Mouse (Mus musculus): Measurements from ENCODE around the gene Rnf208.

The Rnf208 gene

DNA sequence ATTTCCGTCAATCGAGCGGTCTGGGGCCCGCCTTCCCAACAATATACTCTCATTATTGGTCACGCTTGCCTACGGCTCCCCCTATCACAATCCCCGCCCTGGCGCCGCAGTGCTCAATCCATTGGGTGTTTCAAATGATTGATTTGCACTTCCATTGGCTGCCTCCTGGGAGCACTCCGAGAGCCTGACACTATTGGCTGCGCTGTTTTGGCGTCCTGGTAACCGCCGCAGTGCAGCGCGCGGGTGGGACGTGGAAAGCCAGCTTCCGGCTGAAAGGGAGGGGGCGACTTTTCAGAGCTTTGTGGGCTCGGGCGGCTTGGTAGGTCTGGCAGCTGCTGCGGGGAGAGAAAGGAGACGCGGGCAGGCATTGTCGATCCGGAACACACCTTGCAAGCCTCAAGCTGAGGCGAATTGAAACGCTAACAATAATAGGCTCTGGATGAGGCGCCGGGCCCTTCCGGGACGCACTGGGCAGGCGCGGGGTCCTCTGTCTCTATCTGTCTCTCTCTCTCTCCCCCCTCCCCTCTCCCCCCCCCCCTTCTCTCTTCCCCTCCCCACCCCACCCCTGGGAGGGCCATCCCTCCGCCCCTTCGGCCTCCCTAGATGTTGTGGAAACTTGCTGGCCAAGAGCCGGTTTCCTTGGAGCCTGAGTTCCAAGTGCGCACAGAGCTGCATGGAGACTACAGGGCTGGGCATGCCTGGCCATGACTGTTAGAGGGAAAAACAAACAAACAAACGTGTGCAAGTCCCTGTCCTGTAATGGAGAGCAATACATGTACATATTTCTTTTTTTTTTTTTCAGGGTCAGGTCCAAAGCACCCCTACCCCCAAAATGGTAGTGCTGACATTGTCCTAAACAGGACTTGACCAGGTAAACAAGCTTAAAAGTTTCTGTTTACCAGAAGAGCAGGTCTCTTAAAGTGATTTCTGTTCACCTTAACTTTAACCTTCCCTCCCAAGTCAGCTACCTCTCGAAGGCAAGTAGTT is 17.0 kb upstream of the Rnf208 start:
- DNase-seq, result peak; percentile 96

GRCm38 (mm10) chr2:25225811-25226379 is 16.2 kb upstream of the Rnf208 start:
- no peak for DNase-seq

DNA sequence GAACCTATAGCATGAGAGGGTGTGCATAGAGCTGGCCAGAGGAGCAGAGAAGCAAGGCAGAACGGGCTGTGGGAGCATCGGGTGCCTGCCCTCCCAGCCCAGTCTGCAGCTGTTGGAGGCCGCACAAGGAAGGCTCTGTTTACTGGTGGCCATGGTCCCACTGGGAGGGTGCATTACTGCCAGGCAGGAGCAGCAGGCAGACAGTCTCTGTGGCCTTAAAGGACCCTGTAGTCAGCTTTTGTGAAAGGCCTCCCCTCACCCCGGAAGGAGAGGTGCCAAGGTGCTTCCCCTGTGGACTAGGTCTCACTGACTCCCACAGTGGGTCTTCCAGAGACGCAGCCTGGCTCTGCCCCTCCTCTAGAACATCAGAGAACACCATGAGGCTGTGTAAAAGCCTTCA is 15.2 kb upstream of the Rnf208 start:
- no peak for DNase-seq

- no peak for DNase-seq
Observed at GRCm38 (mm10) chr2:25227406-25227805, 14.6 kb upstream of the Rnf208 start.

DNA sequence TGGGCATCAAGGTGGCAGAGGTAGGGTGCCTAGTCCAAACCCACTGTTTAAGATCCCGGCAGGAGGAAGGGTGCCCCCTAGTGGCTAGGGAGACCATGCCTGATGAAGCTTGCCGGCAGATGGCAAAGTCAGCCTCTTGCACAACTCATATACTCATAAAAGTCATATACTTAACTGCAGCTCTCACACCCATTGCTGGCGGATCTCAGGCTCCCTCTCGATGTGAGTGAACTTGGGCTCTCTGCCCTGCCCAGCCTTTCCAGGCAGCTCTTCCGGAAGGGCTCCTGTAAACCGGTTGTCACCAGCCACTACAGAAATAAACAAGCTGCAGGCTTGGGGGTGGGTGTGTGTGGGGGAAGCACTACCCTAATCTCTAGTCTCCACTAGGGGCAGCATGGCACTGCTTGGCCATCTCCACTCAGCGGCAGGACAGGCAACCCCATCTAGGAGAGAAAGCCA is 13.6 kb upstream of the Rnf208 start:
- DNase-seq, result peak; percentile 88

DNA sequence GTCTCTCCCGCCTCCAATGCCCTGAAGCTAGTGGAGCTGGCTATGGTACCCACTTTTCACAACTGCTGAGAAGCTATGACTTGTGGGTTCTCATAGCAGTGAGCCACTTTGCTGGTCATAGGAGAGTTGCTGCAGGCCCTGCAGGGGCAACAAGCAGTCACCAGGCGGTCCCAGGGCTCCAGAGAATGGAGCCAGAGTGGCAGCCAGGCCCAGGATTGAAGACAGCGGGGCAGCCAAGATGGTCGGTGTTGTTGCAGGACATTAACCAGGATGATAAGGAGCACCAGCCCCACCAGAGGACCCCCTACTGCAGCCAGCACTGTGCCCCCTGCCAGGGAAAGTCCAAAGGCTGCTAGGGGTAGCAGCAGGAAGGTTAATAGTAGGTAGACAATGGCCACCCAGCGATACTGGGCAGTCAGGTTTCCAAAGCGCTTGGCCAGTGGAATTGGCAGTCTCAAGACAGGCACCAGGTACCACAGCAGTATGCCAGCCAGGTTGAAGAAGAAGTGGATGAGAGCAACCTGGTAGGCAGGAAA is 13.0 kb upstream of the Rnf208 start:
- no peak for DNase-seq

DNA sequence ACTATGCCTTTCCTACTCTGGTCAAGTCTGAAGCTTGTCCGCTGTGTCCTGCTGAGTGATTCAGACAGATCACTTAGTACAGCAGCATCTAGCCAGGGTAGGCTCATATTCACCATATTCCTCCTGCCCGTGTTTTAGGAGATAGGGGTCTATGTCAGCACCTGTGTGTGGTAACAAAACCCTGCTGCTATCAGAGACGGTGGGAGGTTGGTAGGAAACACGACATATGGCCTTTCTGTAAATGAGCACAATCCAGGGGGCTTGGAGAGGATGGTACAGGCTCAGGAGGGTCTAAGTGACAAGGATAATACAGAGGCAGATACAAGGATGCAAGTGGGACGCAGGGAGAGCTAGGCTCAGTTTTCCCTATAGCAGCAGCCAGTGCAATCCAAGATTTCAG is 12.5 kb upstream of the Rnf208 start:
- no peak for DNase-seq

DNA sequence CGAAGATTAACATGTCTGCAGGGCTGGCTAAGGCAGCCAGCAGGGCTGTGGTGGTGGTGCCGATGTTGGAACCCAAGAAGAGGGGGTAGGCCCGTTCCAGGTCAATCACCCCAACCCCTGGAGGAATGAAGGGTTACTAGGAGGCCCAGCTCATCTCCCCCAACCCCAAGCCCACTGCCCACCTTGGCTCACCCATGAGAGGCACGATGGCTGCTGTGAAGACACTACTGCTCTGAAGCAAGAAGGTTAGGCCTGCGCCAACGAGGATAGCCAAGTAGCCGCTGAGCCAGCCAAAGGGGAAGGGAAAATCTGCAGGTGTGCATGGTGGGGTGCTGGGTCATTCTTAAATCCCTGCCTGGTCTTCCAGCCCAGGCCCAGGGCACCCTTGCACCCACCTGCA is 11.5 kb upstream of the Rnf208 start:
- DNase-seq, result no peak

- DNase-seq, result no peak
Observed at GRCm38 (mm10) chr2:25231038-25231437, 11.0 kb upstream of the Rnf208 start.

DNA sequence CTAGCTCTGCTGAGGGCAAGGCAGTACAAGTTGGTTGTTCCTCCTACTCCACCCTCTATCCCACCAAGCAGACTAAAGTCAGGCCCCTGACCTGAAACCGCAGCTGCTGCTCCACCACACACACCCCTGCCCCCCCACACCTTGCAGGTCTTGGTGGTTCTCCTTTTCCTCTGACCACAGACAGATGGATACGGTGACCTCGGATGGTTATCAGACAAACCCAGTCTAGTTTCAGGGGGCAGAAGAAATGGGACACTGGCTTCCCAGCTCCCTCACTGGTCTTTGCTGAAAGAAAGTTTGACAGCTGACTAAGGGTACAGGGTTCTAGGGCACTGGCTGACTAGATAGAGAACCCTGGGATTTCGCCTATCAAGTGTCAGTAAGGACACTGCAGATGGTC is 8.6 kb upstream of the Rnf208 start:
- no peak for DNase-seq

GRCm38 (mm10) chr2:25234050-25234449 is 8.0 kb upstream of the Rnf208 start, which contains the start of gene Slc34a3:
Slc34a3 (minus strand) TSS chr2:25234364.
- DNase-seq, result peak; percentile 40

GRCm38 (mm10) chr2:25234551-25235220 is 7.4 kb upstream of the Rnf208 start:
- peak; percentile 49 for DNase-seq

GRCm38 (mm10) chr2:25236614-25237013 is 5.4 kb upstream of the Rnf208 start, which contains the start of gene Rnf224:
Rnf224 (minus strand) TSS chr2:25236787.
- DNase-seq, result no peak

GRCm38 (mm10) chr2:25237522-25237921 is 4.5 kb upstream of the Rnf208 start:
- DNase-seq, result peak; percentile 57

DNA sequence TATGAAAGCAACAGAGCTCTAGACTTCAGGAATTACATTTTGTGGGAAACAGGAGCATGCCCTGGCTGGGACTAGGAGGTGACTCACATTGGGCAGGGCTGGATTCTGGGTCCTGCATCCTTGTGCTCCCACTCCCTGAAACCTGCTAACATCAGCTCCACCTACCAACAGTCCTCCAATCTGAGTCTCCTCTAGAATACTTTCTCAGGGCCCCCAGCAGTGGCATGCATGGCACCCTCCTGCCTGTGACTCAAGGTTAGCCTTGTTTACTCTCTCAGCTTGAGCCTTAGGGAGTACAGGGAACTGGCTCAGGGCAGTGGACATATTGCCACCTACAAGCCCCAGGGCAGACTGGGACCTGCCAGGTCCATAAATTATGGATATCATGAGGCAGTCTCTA is 3.9 kb upstream of the Rnf208 start:
- no peak for DNase-seq

DNA sequence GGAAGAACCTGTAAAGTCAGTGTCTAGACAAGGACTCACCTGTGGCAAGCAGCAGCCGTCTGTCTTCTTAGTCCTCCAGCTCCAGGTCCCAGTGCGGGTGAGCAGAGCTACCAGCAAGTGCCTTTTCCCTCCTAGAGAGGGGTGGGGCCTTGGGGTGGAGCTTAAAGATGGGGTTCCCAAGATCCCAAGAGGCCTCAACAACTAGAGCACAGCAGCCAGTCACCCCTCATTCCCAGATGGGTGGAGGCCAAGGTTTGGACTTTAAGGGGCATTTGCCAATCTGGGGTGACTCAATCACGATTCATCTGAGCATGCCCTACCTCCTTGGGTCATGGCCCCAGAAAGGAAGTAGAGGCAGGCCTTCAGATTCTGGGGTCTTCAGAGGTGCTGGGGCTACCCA is 2.3 kb upstream of the Rnf208 start:
- no peak for DNase-seq

GRCm38 (mm10) chr2:25240310-25240709 is 1.7 kb upstream of the Rnf208 start:
- DNase-seq, result no peak

DNA sequence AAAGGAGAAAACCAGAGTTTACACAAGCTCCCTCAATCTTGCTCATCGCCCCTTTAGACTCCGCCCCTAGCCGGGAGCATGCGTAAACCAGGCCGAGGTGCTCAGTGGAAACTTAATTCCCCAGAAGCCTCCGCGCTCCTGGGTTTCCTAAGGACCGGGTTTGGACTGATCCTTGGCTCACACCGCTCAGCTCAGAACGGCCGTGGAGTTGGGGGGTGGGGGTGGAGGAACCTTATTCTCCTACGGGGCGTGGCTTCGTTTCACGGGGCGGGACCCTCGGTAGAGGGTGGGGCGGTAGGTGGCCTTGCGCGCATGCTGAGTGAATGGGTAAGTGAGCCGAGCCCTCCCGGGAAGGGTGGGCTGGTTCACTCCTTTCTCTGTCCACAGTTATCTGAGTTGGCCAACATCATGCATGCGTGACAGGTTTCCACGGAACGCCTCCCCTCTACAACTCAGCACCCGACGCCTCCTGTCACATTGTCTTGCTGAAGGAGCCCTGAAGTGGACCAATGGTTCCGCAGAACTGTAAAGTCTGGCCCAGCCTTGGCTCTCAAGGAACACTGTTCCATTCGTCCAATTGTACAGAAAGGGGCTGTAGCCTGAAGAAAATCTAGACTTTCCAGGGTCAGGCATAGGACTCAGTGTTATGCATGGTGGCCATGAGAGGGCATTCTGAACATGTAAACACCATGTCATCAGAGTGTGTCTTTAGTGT is 1.2 kb upstream of the Rnf208 start:
- DNase-seq, result peak; percentile 83

DNA sequence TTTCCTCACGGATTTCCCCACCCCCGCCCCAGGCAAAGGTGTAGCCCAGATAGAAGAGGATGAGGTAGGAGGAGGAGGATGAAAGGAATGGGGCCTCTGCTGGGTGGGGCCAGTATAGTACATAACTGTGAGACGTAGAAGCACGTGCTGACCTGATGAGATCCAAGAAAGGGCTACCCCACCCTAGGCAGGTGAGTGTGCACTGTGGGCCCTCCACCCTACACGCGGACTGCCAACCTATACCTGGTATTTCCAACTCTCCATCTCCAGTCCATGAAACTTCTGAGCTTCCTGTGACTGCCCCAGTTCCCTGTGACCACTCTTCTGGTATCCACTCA is 648 bp upstream of the Rnf208 start:
- no peak for DNase-seq

DNA sequence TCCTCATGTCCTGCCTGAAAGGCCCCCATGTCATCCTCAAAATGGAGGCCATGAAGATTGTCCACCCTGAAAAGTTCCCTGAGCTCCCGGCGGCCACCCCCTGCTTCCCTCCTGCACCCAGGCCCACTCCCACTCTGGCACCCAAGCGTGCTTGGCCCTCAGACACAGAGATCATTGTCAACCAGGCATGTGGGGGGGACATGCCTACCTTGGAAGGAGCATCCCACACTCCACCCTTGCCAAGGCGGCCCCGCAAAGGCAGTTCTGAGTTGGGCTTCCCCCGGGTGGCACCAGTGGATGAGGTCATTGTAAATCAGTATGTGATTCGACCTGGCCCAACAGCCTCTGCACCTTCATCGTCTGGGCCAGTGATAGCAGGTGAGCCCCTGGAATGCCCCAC is 1.3 kb downstream of the Rnf208 start:
- no peak for DNase-seq

DNA sequence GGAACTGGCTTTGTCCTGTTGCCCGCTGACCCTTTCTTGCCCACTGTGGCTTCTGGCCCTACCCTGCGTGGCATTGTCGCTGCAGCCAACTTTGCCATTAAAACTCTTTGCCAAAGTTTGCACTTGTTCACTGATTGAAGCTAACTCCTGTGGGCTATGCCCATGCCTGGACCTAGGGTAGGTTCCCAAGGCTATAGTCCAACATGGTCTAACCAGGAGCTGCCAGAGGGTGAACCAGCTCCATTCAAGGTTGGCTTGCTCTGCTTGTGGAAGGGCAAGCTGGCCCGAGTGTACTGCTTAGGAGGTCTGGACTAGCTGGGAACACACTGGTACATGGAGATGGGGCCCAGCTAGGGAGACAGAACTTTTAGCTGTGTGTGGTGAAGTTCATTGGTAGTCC is 2.1 kb downstream of the Rnf208 start:
- no peak for DNase-seq

- peak; percentile 36 for DNase-seq
Observed at GRCm38 (mm10) chr2:25246183-25247072, 4.4 kb downstream of the Rnf208 start, which contains the start of gene AL732309.1. AL732309.1 (minus strand) TSS chr2:25246863.
